Mouse (Mus musculus) erythroblast, embryonic 14.5 days (primary cell): ENCODE results near the gene Sgcb.

Source experiments
- GATA1 ChIP-seq: IDR thresholded peaks from 2 replicates; pipeline ENCODE4 v1.6.1; 2012; ENCODE audit warnings: low read length, inconsistent platforms, mixed read lengths
- TAL1 ChIP-seq: IDR thresholded peaks from 3 replicates; pipeline ENCODE4 v1.6.1; 2012; ENCODE audit warnings: low read length, inconsistent platforms, mixed read lengths

GRCm38 (mm10) chr5:73601361-73601763 lies 46.2 kb downstream of the Sgcb start:
- TF ChIP-seq GATA1, result no peak
- TF ChIP-seq TAL1, result no peak
